Mouse (Mus musculus): ENCODE measurements around the gene Cdr2l.

- no peak for TF ChIP-seq POLR2A (IDR thresholded peaks at IDR 0.05; ENCODE audit: extremely low read depth, insufficient read depth, low read length)
- no peak for TF ChIP-seq CTCF (IDR thresholded peaks at IDR 0.05; ENCODE audit: low read depth, low read length)
Measured at GRCm38 (mm10) chr11:115400126-115400525, 18.4 kb downstream of the Cdr2l start.
